Mouse (Mus musculus) R1 (cell line): ENCODE results near the gene Epn2.

Source experiments
- DNase-seq: peaks from one replicate; pipeline ENCODE4 v3.0.0-alpha.2; 2018; ENCODE audit warnings: low read depth, low spot score

Gene Epn2

DNA sequence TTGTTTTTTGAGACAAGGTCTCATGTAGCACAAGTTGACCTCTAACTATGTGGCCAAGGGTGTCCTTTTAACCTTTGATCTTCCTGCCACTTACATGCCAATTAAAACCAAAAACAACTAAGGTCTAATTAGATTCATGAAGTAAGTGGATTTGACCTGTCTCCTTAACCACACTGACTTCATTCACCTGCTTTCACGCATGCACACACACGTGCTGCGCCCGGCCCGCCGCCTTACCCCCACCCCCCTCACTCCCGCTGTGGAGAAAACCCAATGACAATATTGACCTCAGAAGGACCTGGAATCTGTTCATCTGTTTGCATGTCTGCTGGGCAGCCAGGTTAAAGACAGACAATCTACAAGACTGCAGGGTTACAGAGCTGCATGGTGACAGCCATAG, 38.8 kb downstream of the Epn2 start:
- peak; percentile 33 for DNase-seq

GRCm38 (mm10) chr11:61537362-61537761, 42.1 kb downstream of the Epn2 start:
- no peak for DNase-seq

GRCm38 (mm10) chr11:61536952-61537351, 42.5 kb downstream of the Epn2 start:
- no peak for DNase-seq

- DNase-seq, result no peak
These were observed 44.0 kb downstream of the Epn2 start for GRCm38 (mm10) chr11:61535530-61535929.

DNA sequence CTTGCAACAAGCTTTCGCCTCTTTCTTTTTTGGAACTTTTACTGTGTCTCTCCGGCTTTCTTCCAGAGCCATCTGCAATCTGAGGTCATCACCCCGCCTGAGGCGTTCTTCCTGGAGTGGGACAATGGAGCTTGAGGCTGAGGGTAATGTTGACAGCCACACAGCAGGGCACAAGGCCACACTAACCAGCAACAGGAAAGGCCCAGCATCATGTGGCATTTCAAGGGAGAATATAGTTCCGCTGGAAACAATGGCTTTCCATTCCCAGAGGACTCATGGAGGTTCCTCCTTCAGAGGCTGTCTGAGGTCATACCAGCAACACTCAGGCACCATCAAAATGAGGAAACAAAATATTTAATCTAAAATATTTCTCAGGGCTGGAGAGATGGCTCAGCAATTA, 45.9 kb downstream of the Epn2 start:
- peak; percentile 88 for DNase-seq

- no peak for DNase-seq
These were observed 46.7 kb downstream of the Epn2 start for GRCm38 (mm10) chr11:61532820-61533219.

GRCm38 (mm10) chr11:61529268-61529713, 50.2 kb downstream of the Epn2 start:
- peak; percentile 99 for DNase-seq

GRCm38 (mm10) chr11:61526872-61527271, 52.6 kb downstream of the Epn2 start:
- peak; percentile 31 for DNase-seq

- no peak for DNase-seq
These were observed 59.9 kb downstream of the Epn2 start for GRCm38 (mm10) chr11:61519484-61520107.

DNA sequence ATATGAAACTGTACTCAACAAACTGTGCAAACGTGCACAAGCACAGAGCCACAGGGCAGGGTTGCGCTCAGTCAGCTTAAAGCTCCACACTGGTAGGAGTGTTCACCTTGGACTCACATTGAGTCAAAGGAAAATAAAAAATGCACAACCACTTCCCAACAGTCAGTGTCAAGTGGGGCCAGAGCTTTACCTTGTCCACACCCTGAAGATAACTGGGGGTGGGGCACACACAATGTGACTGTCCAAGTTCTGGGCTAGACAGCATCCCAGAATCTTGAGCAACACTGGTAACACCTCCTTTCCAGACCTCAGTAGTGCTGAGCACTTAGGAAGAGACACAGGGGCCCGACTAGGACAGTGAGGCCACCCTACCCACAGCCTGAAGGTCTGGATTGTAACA, 60.6 kb downstream of the Epn2 start:
- peak; percentile 72 for DNase-seq

GRCm38 (mm10) chr11:61517971-61518370, 61.5 kb downstream of the Epn2 start:
- no peak for DNase-seq

DNA sequence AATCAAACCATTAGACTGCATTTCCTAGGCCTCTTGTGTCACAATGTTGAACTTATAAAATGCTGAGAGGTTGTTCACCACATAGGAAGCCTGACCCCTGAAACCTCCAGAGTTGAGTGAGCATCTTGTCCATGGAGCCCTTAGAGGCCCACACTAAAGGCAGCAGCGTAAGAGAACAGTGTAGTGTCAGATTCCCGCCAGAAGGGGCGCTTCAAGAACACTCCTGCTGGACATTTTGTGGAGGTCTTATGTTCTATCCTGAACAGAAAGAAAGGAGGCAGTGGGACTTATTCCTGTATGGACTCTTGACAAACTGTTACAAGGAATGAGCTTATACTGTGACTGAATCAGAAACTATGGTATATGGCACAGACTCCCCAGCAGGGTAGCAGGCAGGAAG, 64.5 kb downstream of the Epn2 start:
- peak; percentile 88 for DNase-seq

GRCm38 (mm10) chr11:61504713-61505257, 74.7 kb downstream of the Epn2 start, which contains the start of gene B9d1:
TSS of gene B9d1 (plus strand) at chr11:61505144.
- peak; percentile 98 for DNase-seq

GRCm38 (mm10) chr11:61503933-61504332, 75.6 kb downstream of the Epn2 start:
- no peak for DNase-seq

GRCm38 (mm10) chr11:61498736-61499504, 80.6 kb downstream of the Epn2 start:
- peak; percentile 76 for DNase-seq

DNA sequence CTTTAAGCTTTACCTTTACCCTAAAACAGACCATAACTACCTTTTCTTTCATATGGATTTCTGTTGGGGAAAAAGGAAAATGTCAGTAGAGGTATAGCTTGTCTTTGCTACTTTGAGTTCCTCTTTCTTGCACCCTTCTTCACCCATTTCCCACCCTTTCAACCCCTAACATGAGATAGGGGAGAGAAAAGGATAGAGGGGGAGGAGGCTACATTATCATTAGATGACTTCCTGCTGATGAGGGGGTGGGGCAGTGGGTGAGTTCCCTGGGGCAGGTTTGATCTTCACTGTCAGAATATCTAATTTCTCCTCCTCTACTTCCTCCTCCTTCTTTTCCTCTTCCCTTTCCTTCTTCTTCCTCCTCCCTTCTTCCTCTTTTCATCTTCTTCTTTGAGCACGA, 82.0 kb downstream of the Epn2 start:
- no peak for DNase-seq

DNA sequence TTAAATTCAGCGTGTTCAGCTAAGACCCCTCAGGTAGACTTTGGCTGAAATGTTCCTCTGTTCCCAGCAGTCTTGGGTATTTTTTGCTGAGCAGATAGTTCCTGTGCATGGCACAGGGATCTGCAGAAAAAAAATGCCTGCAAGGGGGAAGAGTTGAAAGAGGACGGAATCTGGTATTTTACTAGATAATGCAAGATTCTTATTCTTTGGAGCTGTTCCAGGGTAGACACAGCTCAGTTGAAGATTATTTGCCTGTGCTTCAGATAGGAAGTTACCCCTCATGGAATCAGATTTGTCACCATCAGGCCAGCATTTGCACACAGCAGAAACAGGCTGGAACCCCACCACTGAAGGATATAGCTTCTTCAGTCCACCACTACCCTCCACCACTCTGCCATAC, 84.0 kb downstream of the Epn2 start:
- DNase-seq, result no peak

GRCm38 (mm10) chr11:61494129-61494997, 85.1 kb downstream of the Epn2 start, which contains the start of gene Mapk7:
TSS of gene Mapk7 (minus strand) at chr11:61494406.
- DNase-seq, result peak; percentile 99

GRCm38 (mm10) chr11:61493525-61494128, 85.9 kb downstream of the Epn2 start:
- DNase-seq, result no peak

GRCm38 (mm10) chr11:61492749-61493401, 86.6 kb downstream of the Epn2 start:
- DNase-seq, result no peak
